Mouse (Mus musculus) kidney, adult 2 months (tissue): ENCODE results near the gene Snapc1. TPM values are rescaled to one million over a fixed set of nuclear protein-coding genes. Genes with fewer than 3 reads are reported as not detected.

ENCODE experiments used
- DNase-seq: peaks from one replicate; pipeline ENCODE4 v3.0.0; 2021
- H3K27ac ChIP-seq: fragments of 200-500 bp; 2 replicates; pipeline ENCODE4 v1.5.1; 2012; ENCODE audit warnings: low read depth, low read length, control low read depth, inconsistent platforms; ENCODE audit not compliant: insufficient read depth
- H3K27me3 ChIP-seq: fragments of 200-500 bp; replicated peaks from 2 replicates; pipeline ENCODE4 v1.6.1; 2012; ENCODE audit warnings: mild to moderate bottlenecking, moderate library complexity, low read length, inconsistent platforms; ENCODE audit not compliant: control insufficient read depth, insufficient read depth
- H3K36me3 ChIP-seq: fragments of 200-500 bp; 2 replicates; pipeline ENCODE4 v1.6.1; 2012; ENCODE audit warnings: mild to moderate bottlenecking, moderate library complexity, low read length, inconsistent platforms; ENCODE audit not compliant: control insufficient read depth, insufficient read depth
- H3K4me1 ChIP-seq: fragments of 200-500 bp; 2 replicates; pipeline ENCODE4 v1.6.1; 2011; ENCODE audit warnings: low read length; ENCODE audit not compliant: control insufficient read depth, insufficient read depth
- H3K4me3 ChIP-seq: fragments of 200-500 bp; 2 replicates; pipeline ENCODE4 v1.5.1; 2011; ENCODE audit warnings: mild to moderate bottlenecking, low read depth, low read length, control low read depth; ENCODE audit not compliant: insufficient read depth
- CTCF ChIP-seq: fragments of 200-500 bp; conservative IDR thresholded peaks from 2 replicates; pipeline ENCODE4 v1.5.1; 2011; ENCODE audit warnings: low read depth, mild to moderate bottlenecking, control low read depth, low read length, moderate library complexity, mixed read lengths; ENCODE audit not compliant: insufficient read depth, insufficient read length
- POLR2A ChIP-seq: fragments of 200-500 bp; IDR thresholded peaks from one replicate; pipeline ENCODE4 v1.6.1; 2011; ENCODE audit warnings: low read depth, low read length, control low read depth
- WGBS: fragments of 180-500 bp; shearing (Covaris S2); methylation state at CpG from one replicate; pipeline ENCODE4 v1.1.7; 2018; 5-methylcytosine and 5-hydroxymethylcytosine counted together
- polyA plus RNA-seq: library from polyadenylated mRNA; depleted of rRNA; stranded (reverse); fragments of >200 nt; gene quantifications from 2 replicates; pipeline ENCODE4 v1.2.3, GENCODE M21; 2012; rRNA removed

Gene Snapc1
- polyA plus RNA-seq, 1 experiment: 9.2 TPM

DNA sequence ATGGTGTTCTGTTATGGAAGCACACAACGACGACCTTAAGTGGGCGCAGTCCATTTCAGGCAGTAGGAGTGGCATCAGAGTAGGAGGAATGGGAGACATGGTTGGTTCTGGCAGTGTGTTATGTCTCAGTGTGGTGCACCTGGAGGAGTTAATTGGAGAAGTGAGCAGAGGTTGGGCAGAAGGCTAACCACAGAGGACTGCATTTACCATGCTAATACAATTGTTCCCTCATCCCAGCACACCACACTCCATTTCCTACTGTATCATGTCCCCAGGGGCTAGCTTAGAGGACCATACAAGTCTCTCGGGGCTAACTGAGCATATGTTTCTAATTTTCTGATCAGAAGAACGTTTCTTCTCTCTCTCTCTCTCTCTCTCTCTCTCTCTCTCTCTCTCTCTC, 51.2 kb downstream of the Snapc1 start:
- no peaks in the 10 kb centered on the region for H3K27me3 ChIP-seq
- TF ChIP-seq POLR2A (no peak), CTCF (no peak)
- H3K27ac ChIP-seq: no peak overlapping the region
- no peak overlapping the region for H3K4me3 ChIP-seq
- no peaks in the 10 kb centered on the region; the same call in 1 of the 2 replicates for H3K4me1 ChIP-seq
- no peak for DNase-seq
- no peaks in the 10 kb centered on the region for H3K36me3 ChIP-seq
- WGBS: 75% methylated on average over 5 of the region's 5 CpGs

GRCm38 (mm10) chr12:74023260-74023659, 59.0 kb downstream of the Snapc1 start:
- Histone ChIP-seq H3K4me3 (no peak overlapping the region), H3K4me1 (no peaks in the 10 kb centered on the region), H3K36me3 (no peaks in the 10 kb centered on the region), H3K27me3 (no peaks in the 10 kb centered on the region), H3K27ac (no peak overlapping the region)
- no peak for DNase-seq
- WGBS: 84% methylated on average over 5 of the region's 5 CpGs
- TF ChIP-seq POLR2A: no peak
- TF ChIP-seq CTCF: no peak

DNA sequence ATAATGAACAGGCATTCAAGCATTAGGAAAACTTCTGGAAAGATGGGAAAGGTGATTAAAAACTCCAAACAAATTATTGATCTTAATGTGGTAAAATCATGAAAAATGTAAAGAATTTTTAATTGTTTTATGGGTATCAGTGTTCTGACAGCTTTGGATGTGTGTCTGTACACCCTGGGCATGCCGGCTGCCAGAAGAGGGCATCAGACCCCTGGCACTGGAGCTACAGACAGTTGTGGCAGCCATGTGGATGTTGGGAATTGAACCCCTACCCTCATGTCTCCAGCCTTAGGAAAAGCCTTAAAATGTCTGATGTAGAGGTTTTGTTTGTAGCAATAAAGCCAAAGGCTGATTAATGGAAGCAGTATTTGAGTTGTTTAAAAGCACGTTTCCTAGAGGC, 60.6 kb downstream of the Snapc1 start:
- H3K4me1 ChIP-seq: no peaks in the 10 kb centered on the region
- no peak overlapping the region for H3K4me3 ChIP-seq
- 89% methylated on average over 2 of the region's 2 CpGs for WGBS
- H3K27ac ChIP-seq: no peak overlapping the region
- no peaks in the 10 kb centered on the region for H3K36me3 ChIP-seq
- no peak for TF ChIP-seq POLR2A
- no peak for TF ChIP-seq CTCF
- no peaks in the 10 kb centered on the region for H3K27me3 ChIP-seq
- no peak for DNase-seq

Other genes starting within 250 kb of the Snapc1 start
- gene Hif1a, start 63.1 kb upstream of the Snapc1 start, polyA plus RNA-seq: 18.6 and 20.6 TPM in 2 replicates
- not detected in 2 replicates for gene Gm49321, start 26.8 kb upstream of the Snapc1 start, polyA plus RNA-seq
- gene Syt16, start 33.2 kb downstream of the Snapc1 start, polyA plus RNA-seq: 0.02 and 0.04 TPM in 2 replicates